Mouse (Mus musculus): ENCODE measurements around the gene Tgif2.
"Not testable (repeated sequence)": the region's sequence is repeated elsewhere in the genome, so short reads cannot be mapped to it uniquely, and the experiment has no call there.

The Tgif2 gene

GRCm38 (mm10) chr2:156874760-156875510, 35.1 kb downstream of the Tgif2 start:
- in situ Hi-C loops (cut with MboI, MseI) = loop anchor here (5.0 kb wide), 1 partner anchor 112 kb away; no protein-coding TSS in a partner anchor

DNA sequence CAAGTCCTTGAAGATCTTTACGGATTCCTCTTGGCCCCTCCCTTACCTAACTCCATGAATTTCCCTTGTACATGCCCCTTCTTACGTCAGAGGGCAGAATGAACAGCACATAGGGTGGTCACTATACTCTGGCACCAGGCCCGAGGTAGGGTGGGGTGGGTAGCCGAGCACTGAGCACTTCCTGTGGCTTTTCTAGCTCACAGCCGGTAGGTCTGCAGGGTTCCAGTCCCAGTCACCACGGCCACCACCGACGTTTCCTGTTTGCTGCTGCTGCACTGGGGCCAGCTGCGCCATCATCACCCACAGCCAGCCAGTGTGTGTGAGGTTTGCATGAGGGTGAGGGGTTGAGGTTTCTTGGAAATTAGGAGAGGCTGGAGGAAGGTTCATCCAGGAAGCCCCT, 37.9 kb downstream of the Tgif2 start:
- in situ Hi-C loops (cut with MboI, MseI) = loop anchor here (5.0 kb wide), 1 partner anchor 110 kb away; no protein-coding TSS in a partner anchor

- in situ Hi-C loops (cut with MboI, MseI) = loop anchor here (5.0 kb wide), 1 partner anchor 108 kb away; no protein-coding TSS in a partner anchor
Measured at GRCm38 (mm10) chr2:156879541-156879940, 39.7 kb downstream of the Tgif2 start.

DNA sequence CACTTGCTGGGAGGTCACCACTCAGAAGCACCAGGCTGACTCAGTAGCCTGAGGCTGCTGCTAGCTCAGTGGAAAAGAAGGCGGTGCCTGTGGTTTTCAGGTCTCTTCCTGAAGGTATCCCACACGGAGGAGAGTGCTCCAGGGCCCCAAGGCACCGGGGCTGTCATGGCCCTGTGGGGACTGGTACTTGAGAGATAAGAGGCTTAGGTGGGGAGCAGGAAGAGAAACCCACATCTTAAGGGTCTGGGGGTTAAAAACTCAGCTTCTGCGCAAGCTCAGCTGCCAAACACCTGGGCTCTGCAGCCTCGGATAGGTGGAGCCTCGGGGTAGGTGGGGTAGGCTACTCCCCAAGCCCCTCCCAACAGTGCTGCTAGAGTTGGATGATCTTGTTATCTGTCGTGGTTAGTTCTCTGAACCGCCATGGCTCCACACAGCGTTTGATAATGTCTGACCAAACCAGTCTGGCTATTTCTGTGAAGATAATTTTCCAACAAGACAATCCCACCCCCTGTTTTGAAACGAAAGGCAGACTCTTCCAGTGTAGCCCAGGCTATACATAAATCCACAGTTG, 42.7 kb downstream of the Tgif2 start:
- in situ Hi-C loops (cut with MboI, MseI) = no loop called here

DNA sequence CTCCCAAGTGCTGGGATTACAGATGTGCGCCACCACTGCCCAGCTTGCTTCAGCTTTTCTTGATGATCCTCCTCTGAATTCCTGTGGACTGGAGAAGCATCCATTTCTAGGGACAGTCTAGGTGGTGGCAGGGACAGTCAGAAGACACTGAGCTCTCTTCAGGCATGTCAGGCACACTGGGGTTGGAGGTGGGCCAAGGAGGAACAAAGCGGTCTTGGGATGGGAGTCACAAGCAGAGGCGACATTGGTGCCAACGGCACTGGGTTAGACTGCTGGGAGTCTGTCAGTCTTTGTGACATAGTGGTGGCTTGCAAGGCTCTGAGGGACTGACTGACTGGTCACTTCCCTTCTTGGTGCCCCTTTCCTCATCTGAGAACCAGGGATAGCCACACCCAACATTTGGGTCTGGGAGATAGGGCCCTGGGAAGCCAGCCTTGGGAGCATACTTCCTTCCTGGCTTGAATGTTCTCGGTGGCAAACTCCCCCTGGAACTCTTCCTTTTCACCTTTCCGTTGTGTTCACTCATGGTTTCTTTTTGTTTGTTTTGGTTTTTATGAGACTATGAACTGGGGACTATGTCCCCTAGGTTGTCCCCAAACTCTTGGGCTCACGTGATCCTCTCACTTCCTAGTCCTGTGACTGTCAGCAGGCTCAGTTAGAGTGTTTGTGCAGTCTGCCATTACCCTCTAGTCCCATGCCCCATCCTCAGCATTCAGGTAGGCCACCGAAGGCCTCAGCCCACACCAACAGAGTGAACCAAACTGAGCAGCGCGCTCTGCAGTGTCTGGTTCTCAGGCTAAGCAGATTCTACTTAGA, 44.8 kb downstream of the Tgif2 start:
- in situ Hi-C loops (cut with MboI, MseI) = no loop called here

- in situ Hi-C loops (cut with MboI, MseI) = not testable (repeated sequence)
Measured at GRCm38 (mm10) chr2:156885666-156886065, 45.9 kb downstream of the Tgif2 start.

- in situ Hi-C loops (cut with MboI, MseI) = no loop called here
Measured at GRCm38 (mm10) chr2:156886084-156886631, 46.4 kb downstream of the Tgif2 start.

DNA sequence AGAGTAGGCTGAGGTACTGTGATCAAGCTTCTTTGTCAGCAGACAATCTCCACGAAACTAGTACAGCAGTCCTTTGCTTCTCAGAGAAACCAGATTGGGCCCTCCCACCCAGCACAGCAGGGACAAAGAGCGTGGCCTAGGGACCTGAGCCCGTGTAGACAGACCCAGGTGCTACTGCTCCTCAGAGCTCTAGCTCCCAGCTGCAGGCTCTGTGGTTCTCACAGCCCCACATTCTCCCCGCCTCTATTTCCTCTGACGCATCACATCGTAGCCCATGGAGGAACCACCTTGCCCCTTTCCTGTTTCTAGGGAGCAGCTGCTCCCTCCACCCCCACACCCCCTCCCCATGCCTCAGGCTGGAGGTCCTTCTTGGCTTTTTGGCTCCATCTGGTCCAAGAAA, 47.2 kb downstream of the Tgif2 start, which contains the start of gene Sla2:
TSS of gene Sla2 (minus strand) at position 176 of the 400 bp plus-strand sequence.
- in situ Hi-C loops (cut with MboI, MseI) = no loop called here

- in situ Hi-C loops (cut with MboI, MseI) = no loop called here
Measured at GRCm38 (mm10) chr2:156888490-156888889, 48.7 kb downstream of the Tgif2 start.

DNA sequence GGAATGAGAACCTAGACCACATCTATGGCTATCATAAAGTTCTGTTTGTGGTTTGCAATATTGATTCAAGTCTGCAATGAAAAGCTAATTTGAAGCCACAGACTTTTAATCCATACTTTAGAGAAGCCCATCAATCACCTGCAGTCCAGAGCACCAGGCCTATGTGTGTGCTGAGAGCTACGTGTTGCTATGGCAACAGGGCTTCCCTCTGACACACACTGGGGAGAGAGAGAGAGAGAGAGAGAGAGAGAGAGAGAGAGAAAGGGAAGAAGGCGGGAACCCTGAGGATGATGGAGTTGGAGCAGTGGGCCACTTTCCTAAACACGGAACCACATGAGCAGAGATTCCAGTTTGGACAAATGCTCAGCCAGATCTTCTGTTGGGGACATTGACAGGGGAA, 52.4 kb downstream of the Tgif2 start:
- in situ Hi-C loops (cut with MboI, MseI) = no loop called here

GRCm38 (mm10) chr2:156892821-156893220, 53.0 kb downstream of the Tgif2 start:
- in situ Hi-C loops (cut with MboI, MseI) = no loop called here

DNA sequence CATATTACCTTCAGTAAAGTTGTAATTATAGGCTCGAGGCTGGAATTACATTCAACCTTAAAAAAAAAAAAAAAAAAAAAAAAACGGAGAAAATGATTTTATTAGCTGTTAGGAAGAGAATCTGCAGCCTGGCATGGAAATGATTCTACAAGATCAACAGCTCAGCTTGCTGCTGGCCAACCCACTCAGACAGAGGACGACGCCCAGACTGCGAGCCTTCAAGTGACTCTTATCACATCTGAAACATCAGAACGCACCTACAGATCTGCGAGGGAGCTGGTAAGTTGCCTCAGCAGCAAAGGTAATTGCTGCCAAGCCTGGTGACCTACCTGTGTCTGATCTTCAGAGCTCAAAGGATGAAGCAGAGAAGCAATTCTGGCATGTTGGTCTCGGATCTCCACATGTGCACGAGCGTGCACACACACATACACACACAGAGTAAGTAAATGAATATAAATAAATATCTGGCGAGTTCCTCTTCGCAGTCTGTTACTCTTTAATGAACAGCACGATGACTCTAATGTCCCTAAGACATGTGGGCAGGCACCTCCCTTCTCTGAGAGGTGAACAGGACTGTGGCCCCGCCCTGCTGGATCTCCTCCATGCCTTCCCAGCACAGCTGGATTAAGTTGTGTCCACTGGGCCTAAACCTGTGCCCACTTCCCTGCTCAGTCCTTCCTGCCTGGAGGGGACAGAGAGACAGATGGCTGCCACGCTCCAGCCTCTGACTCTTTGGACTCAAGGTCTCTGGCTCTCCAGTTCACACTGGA, 54.9 kb downstream of the Tgif2 start:
- in situ Hi-C loops (cut with MboI, MseI) = no loop called here

DNA sequence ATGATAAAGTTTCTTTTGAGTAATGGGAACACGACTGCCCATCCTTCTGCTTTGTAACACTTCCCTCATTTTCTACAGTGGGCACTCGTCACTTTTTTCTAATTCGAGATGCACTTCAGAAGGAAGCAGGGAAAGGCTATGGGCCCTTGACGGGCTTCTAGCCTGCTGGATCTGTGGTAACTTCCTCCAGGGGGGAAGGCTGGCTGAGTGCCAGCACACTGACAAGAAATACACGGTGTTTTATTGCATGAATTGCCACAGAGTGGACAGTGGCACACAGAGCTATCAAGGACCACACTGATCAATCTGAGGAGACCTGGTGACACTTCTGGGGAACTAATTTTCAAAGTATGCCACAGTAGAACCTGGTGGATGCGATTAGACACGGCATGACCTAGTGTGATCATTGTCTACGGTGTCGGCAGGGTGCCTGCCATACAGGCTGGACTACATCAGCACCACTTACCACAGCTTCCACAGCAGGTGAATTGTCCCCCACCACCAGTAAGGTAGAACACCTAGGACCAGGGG, 56.6 kb downstream of the Tgif2 start:
- in situ Hi-C loops (cut with MboI, MseI) = no loop called here

- in situ Hi-C loops (cut with MboI, MseI) = no loop called here
Measured at GRCm38 (mm10) chr2:156897034-156897433, 57.2 kb downstream of the Tgif2 start.

- in situ Hi-C loops (cut with MboI, MseI) = no loop called here
Measured at GRCm38 (mm10) chr2:156898374-156898773, 58.6 kb downstream of the Tgif2 start.

DNA sequence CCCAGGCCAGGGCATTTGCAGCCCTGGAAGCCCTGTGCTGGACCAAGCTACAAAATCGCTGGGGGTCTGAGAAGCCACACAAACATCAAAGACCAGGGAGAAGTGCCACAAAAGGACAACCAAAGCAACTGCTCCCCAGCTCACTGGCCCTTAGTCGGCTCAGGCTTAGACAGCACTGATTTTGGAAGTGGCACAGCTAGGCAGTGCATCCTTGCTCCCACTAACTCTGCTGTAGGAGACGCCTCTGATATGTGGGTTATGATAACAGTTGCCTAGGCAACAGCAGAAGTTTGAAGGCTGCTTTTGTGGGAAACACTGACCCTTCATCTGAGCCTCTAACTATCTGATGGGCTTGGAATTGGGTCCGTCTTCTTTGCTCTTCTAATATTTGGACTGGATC, 59.4 kb downstream of the Tgif2 start:
- in situ Hi-C loops (cut with MboI, MseI) = no loop called here

DNA sequence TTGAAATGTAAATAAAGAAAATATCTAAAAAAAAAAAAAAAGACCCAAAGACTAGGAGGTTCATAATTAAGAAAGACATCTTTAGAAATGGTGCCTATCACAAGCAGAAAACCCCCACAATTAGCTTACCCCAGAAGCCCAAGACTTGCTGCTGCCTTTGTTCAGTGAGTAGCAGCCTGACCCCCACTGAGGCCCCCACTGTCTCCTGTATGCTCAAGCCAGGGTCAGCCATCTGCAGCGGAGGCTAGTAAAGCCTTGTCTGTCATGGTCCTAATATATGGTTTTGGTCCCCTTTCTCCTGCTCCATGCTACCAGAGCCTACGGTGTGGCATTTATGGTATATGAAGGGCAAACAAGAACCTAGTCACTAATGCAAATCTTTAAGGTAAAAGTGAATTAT, 61.5 kb downstream of the Tgif2 start:
- in situ Hi-C loops (cut with MboI, MseI) = no loop called here

GRCm38 (mm10) chr2:156901883-156902282, 62.1 kb downstream of the Tgif2 start:
- in situ Hi-C loops (cut with MboI, MseI) = no loop called here

GRCm38 (mm10) chr2:156902411-156902810, 62.6 kb downstream of the Tgif2 start:
- in situ Hi-C loops (cut with MboI, MseI) = not testable (repeated sequence)

GRCm38 (mm10) chr2:156903367-156903766, 63.6 kb downstream of the Tgif2 start:
- in situ Hi-C loops (cut with MboI, MseI) = no loop called here

Measured in T-helper 2 cell (primary cell).